Mouse (Mus musculus) c-Kit-negative CD71-positive TER-119-positive erythroid progenitor cells, embryonic 14.5 days (primary cell): ENCODE data around the gene Nxpe5.
"Not testable (repeated sequence)": the region's sequence is repeated elsewhere in the genome, so short reads cannot be mapped to it uniquely, and the experiment has no call there.

ENCODE experiments used
- DNase-seq: peaks from one replicate; pipeline ENCODE4 v3.0.0-alpha.2; 2013; ENCODE audit warnings: low read depth, low spot score

Gene Nxpe5

DNA sequence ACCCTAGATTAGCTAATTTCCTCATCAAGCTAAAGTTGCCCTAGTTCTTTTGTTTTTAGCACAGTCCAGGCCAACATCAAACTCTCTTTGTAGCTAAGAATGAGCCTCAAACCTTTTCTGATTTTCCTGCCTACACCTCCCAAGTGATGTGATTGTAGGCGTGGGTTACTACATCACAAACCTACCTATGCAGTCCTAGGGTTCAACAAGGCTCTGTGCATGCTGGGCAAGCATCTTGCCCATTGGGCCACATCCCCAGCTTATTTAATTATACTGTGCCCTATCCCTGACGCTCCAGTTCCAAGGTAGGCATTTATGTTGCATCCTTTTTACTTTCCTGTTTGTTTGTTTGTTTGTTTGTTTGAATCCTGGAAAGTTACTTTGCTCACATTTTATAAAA lies at the start of gene Nxpe5:
Gene Nxpe5 (plus strand): TSS at position 199 of the 400 bp plus-strand sequence.
- DNase-seq: no peak

DNA sequence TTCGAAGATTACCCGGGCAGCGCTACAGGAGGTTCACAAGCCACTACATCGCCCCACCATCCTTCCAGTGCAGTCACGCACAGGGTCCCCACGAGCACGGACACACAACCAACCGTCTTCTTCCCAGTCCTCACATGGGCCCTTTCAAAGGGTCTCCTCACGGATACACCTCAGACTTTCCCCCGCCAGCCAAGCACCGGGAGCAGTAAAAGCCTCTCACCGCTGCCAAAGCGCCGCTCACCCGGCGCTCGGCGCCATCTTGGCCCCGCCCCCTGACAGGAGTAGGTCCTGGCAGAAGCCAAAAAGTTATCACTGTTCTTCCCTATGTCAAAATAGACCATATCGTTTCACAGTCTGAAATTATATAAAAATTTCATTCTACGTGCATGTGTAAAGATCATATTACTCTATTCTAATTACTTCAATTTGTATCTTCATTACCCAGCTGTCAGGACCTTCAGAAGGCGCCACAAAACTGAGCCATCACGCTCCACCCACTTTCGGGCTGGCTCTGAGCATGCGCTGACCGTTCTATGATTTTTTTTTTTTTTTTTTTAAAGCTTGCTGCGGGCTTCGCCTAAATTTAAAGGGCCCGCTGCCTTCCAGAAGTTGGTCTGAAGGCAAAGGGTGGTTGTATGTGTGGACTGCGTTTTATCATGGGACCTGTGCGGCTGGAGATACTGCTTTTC lies 38.6 kb upstream of the Nxpe5 start, which contains the start of the genes Taf6 and Cnpy4:
Gene Taf6 (minus strand): TSS at position 502 of the 689 bp plus-strand sequence.
Gene Cnpy4 (plus strand): TSS at position 536 of the 689 bp plus-strand sequence.
- peak; percentile 88 for DNase-seq

- peak; percentile 77 for DNase-seq
These were observed 37.9 kb upstream of the Nxpe5 start for GRCm38 (mm10) chr5:138187661-138188306.

GRCm38 (mm10) chr5:138193771-138194727 lies 31.6 kb upstream of the Nxpe5 start, which contains the start of gene Mblac1:
Gene Mblac1, plus strand, starts transcription at chr5:138194314.
- peak; percentile 88 for DNase-seq

GRCm38 (mm10) chr5:138194755-138195345 lies 30.8 kb upstream of the Nxpe5 start:
- no peak for DNase-seq

DNA sequence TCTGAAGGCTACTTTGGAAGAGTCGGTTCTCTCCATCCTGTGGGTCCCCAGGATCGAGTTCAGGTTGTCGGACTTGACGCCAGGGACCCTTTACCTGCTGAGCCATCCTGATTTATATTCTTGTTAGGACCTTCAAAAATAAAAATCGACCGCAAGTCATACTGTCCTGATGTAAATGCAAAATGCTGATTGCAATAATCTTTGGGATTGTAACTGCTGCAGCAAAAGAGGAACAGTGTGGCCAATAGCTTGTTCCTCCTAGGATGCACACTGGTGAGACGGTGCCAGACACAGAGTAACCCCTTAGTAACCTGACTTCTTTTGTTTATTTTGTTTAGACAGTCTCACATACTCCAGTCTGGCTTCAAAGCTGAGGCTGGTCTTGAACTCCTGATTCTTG lies 30.2 kb upstream of the Nxpe5 start:
- no peak for DNase-seq

DNA sequence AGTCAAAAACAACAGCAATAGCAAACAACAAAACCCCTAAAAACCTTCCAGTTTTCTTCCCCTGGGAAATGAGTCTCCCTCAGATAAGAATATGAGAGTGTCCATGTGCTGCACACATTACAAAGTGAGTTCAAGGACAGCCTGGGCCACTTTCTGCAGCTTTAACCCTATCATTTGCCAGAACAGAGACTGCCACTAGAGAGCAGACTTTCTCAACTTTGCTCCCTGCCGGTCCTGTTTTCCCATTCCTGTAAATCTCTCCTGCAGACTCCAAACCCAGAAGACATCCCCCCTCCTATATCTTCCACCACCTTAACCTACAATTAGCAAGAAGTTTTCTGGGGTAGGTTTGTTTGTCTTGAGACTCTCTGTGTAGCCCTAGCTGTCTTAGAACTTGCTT lies 26.1 kb upstream of the Nxpe5 start:
- DNase-seq: no peak

- DNase-seq: no peak
These were observed 23.6 kb upstream of the Nxpe5 start for GRCm38 (mm10) chr5:138202086-138202485.

GRCm38 (mm10) chr5:138207253-138207652 lies 18.4 kb upstream of the Nxpe5 start:
- DNase-seq: no peak

DNA sequence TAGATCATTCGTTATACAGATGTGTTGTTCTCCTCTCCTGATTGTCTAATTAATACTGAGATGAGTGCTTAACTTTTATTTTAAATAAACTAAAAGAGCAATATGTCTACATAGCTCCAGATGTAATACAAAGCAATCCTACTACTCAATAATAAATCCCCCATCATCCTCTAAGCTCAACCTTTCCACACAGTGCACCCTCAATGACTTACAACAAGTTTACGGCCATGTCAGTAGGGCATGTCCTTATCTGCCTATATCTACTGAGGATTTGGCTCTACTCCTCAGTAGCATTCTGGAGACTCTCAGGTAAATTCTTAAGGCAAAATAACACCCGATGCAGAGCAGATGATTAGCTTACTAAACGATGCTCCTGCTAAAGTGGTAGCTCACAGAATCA lies 17.8 kb upstream of the Nxpe5 start:
- no peak for DNase-seq

GRCm38 (mm10) chr5:138216632-138217031 lies 9.1 kb upstream of the Nxpe5 start:
- not testable (repeated sequence) for DNase-seq

DNA sequence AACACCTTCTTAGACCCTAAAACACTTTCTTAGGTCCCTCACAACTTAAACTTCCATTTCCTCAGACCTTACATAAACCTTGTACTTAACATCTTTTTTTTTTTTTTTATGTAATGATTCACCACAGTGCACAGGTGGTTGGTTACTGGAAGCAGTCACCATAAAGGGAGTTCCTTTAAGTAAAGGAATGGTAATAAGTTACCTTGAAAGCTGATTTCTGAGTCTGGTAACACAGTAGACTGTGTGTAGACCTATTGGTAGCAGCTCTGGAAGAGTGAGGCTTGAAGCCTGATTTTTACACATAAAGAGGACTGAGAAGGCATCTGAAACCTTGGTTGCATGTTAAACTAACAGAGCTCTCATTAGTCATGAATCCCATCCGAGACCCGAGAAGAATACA lies 5.8 kb upstream of the Nxpe5 start:
- no peak for DNase-seq

DNA sequence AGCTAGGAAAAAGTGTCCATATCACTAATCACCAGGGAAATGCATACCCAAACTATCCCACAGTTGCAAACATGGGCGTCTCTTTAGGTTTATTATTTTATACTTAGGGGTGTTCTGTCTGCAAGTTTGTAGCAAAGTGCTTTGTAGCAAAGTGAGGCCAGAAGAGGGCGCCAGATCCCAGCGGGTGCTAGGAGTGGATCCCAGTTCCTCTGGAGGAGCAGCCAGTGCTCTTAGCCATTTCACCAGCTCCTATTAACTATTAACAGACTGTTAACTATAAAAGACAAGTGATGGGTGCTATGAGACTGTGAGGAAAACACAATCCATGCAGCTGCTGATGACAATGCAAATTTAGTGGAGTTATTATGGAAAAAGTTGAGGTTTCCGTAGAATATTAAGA lies 3.6 kb upstream of the Nxpe5 start:
- peak; percentile 27 for DNase-seq

GRCm38 (mm10) chr5:138223287-138223686 lies 2.4 kb upstream of the Nxpe5 start:
- DNase-seq: no peak

DNA sequence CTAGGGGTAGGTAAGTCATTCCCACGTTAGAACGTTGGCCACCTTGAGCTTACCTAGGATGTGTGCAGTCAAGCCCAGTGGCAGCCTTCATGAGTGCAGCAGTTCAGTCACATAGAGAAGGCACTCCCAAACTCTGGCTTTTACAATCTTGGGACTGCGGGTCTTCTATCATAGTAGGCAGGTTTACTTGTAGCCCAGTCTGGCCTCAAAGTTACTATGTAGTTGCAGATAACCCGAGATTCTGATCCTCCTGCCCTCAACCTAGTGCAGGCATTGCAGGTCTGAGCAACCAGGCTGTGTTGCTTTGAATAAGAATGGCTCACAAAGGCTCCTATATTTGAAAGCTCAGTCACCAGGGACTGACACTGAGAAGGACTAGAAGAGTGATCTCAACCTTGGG lies 793 bp downstream of the Nxpe5 start:
- no peak for DNase-seq

- no peak for DNase-seq
These were observed 1.7 kb downstream of the Nxpe5 start for GRCm38 (mm10) chr5:138227367-138227766.

DNA sequence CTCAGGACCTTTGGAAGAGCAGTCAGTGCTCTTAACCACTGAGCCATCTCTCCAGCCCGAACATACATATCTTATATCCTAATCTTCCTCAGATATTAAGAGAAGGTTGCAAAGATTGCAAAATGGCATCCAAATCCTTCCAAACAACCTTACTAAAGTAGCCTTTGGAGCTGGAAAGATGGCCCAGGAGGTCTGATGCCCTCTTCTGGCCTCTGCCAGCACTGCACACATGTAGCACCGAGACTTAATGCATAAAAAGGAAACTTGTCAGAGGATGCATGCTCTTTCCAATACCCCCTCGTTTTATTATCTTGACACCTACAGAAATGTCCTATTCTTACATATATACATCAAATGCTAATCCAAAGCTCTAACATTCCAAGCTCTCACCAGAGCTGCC lies 2.3 kb downstream of the Nxpe5 start:
- DNase-seq: no peak

GRCm38 (mm10) chr5:138229511-138229910 lies 3.8 kb downstream of the Nxpe5 start:
- no peak for DNase-seq

DNA sequence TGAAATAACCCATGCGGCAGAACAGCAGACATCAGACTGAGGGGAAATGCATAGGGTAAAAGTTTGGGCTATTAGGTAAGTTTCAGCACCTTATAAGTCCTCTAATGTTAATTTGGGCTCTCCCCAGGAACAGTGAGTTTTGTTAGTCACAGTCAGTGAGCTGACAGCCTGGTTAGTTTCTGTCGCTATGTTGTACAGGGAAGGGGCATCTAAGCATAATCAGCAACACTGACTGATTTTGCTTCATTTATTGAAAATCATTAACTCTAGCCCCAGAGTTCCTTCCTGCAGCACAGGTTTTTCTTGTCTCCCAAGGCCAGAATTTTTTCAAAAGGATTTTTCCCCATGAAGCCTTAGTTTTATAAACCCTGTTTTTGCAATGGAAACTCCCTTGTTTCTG lies 8.1 kb downstream of the Nxpe5 start:
- no peak for DNase-seq

GRCm38 (mm10) chr5:138234224-138234623 lies 8.5 kb downstream of the Nxpe5 start:
- DNase-seq: no peak

GRCm38 (mm10) chr5:138241511-138241910 lies 15.8 kb downstream of the Nxpe5 start:
- no peak for DNase-seq

DNA sequence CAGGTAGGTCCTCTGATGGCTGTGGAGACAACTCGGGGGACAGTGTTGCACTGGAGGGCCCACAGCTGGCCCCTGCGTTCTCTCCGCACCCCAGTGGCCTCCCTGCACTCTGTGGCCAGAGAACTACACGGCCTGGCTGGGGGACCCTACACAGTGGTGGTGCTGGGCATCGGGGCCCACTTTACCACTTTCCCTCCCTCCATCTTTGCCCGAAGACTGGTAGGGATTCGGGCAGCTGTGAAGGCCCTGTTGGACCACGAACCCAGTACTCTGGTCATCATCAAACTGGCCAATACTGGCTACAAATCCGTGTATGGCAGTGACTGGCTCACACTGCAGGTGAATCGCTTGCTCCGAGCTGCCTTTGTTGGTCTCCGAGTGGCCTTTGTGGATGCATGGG lies 25.4 kb downstream of the Nxpe5 start:
- no peak for DNase-seq
